Mouse (Mus musculus) myocyte (in vitro differentiated cells): ENCODE data around the gene Dlg4. TPM values are rescaled to one million over a fixed set of nuclear protein-coding genes. Genes with fewer than 3 reads are reported as not detected.

Source experiments
- H3K27me3 ChIP-seq: one replicate; pipeline ENCODE4 v1.6.1; 2011; ENCODE audit not compliant: control insufficient read depth, insufficient read depth, insufficient read length
- H3K36me3 ChIP-seq: one replicate; pipeline ENCODE4 v1.6.1; 2011; ENCODE audit not compliant: control insufficient read depth, insufficient read depth
- H3K4me2 ChIP-seq: one replicate; pipeline ENCODE4 v1.6.1; 2011; ENCODE audit warnings: low read depth, control low read depth
- H3K4me3 ChIP-seq: one replicate; pipeline ENCODE4 v1.5.1; 2011; ENCODE audit warnings: mild to moderate bottlenecking, control low read depth, moderate library complexity
- H3K79me2 ChIP-seq: one replicate; pipeline ENCODE4 v1.6.1; 2011; ENCODE audit not compliant: control insufficient read depth, insufficient read depth
- H3ac ChIP-seq: one replicate; pipeline ENCODE4 v1.6.1; 2011; ENCODE audit not compliant: control insufficient read depth, insufficient read length
- CEBPB ChIP-seq: IDR thresholded peaks from 2 replicates; pipeline ENCODE4 v1.6.1; 2011; ENCODE audit warnings: mild to moderate bottlenecking, moderate library complexity; ENCODE audit not compliant: poor library complexity, insufficient read depth, severe bottlenecking
- E2F4 ChIP-seq: IDR thresholded peaks from one replicate; pipeline ENCODE4 v1.6.1; 2011; ENCODE audit warnings: mild to moderate bottlenecking, control low read depth, moderate library complexity; ENCODE audit not compliant: insufficient read depth
- MAX ChIP-seq: IDR thresholded peaks from one replicate; pipeline ENCODE4 v1.6.1; 2011; ENCODE audit warnings: low read depth, mild to moderate bottlenecking, control low read depth
- MYOD1 ChIP-seq, 3 experiments: IDR thresholded peaks; one replicate each; pipeline ENCODE4 v1.6.1; 2011; ENCODE audit warnings: control low read depth in 2 of 3, low read depth in 2 of 3, mild to moderate bottlenecking in 2 of 3, moderate library complexity in 1 of 3; ENCODE audit not compliant: insufficient read length in 2 of 3, control insufficient read depth in 1 of 3
- MYOG ChIP-seq, 3 experiments: IDR thresholded peaks; one replicate each; pipeline ENCODE4 v1.6.1; 2011; ENCODE audit warnings: control low read depth in 2 of 3, low read depth in 2 of 3, mild to moderate bottlenecking in 2 of 3; ENCODE audit not compliant: insufficient read length in 2 of 3, control insufficient read depth in 1 of 3, insufficient read depth in 1 of 3
- POLR2A ChIP-seq: IDR thresholded peaks from one replicate; pipeline ENCODE4 v1.6.1; 2011; ENCODE audit warnings: low read depth, mild to moderate bottlenecking, control low read depth, moderate library complexity; ENCODE audit not compliant: insufficient read length
- POLR2AphosphoS2 ChIP-seq: IDR thresholded peaks from one replicate; pipeline ENCODE4 v1.6.1; 2011; ENCODE audit warnings: low read depth, control low read depth; ENCODE audit not compliant: insufficient read length
- REST ChIP-seq: IDR thresholded peaks from one replicate; pipeline ENCODE4 v1.6.1; 2011; ENCODE audit warnings: mild to moderate bottlenecking, control low read depth, moderate library complexity; ENCODE audit not compliant: insufficient read depth, insufficient read length
- SRF ChIP-seq: IDR thresholded peaks from one replicate; pipeline ENCODE4 v1.6.1; 2011; ENCODE audit warnings: low read depth; ENCODE audit not compliant: control insufficient read depth, insufficient read length
- TCF12 ChIP-seq: IDR thresholded peaks from one replicate; pipeline ENCODE4 v1.6.1; 2011; ENCODE audit warnings: mild to moderate bottlenecking, control low read depth; ENCODE audit not compliant: poor library complexity, insufficient read depth, severe bottlenecking
- TCF3 ChIP-seq: IDR thresholded peaks from one replicate; pipeline ENCODE4 v1.6.1; 2011; ENCODE audit warnings: low read depth, control low read depth; ENCODE audit not compliant: insufficient read length
- USF1 ChIP-seq: IDR thresholded peaks from one replicate; pipeline ENCODE4 v1.6.1; 2011; ENCODE audit warnings: low read depth, mild to moderate bottlenecking, control low read depth, moderate library complexity
- polyA plus RNA-seq: library from polyadenylated mRNA; unstranded; fragments of >200 nt; fragmentation: generic; extraction: Trizol; gene quantifications from one replicate; pipeline ENCODE4 v1.2.1, GENCODE M21; 2012; ENCODE audit warnings: missing spikeins

Gene Dlg4
- polyA plus RNA-seq, 1 experiment, result 26.8 TPM

DNA sequence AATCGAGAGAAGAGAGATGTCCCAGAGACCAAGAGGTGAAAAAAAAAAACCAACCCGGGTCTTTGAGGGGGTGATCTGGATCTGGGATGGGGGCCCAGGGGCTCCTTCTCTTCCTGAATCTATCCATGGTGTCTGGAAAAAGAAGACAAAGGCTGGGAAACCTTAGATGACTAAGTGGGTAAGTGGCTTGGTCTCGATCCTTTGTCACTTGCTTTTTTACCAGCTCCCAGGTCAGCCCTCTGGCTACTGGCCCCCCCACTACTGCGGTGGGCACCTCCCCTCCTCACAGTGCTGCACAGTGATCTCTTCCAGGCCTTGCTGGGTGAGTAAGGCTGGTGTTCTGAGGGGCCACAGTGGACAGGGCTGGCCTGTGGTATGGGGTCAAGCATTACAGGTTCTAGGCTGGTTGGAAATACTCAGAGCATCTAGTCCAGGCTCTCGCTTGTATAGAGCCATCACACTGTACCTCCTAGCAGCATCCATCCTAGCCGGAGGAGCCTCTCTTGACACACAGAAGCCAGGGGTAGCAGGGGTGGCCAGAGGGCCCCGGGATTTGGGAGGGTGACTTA lies 541 bp downstream of the Dlg4 start:
- peaks cover 6% of the 10 kb centered on the region for H3K36me3 ChIP-seq
- no peak for TF ChIP-seq REST
- H3K27me3 ChIP-seq, result no peaks in the 10 kb centered on the region
- H3K4me3 ChIP-seq, result peak overlapping the region; percentile 43
- peaks cover 26% of the 10 kb centered on the region for H3K79me2 ChIP-seq
- peak overlapping the region; percentile 81 for H3K4me2 ChIP-seq
- no peak overlapping the region for H3ac ChIP-seq

DNA sequence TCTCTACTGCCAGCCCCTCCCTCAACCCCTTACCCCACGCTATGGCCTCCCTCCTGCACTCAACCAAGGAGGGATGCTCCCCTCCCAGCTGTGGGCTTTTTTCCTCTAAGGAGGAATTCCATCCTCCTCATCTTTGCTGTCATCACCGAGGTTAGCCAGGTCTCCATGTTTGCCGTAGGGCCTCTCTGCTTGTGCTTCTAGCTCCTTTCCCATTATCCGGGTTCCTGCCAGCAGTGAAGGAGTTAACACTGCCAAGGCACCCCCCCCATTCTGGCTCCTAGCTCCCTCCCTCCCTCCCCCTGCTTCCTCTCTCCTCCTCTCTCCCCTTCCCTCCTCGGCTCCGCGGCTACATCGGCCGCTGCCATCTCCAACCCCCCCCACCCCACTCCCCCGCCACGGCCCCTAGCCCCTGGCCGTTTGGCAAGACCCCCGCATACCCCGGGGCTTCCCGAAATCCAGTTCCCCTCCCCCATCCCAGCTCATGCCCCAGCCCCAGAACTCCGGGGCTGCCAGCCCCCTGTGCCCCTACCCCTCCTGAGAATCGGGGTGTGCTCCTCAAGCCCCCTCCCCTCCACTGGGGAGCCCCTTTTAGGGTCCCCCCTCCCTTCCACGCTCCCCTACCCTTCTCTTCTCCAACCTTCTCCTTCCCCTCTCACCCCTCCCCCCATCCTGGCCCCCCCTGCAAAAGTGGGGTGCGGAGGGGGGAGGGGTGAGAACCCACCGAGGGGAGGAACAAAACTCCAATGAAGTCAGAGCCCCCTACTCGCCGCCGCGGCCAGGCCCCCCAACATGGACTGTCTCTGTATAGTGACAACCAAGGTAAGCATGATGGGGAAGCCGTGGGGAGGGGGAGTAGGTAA lies 1.6 kb downstream of the Dlg4 start:
- Histone ChIP-seq H3K4me2 (peak overlapping the region; percentile 92), H3K4me3 (peak overlapping the region; percentile 43), H3K79me2 (peaks cover 29% of the 10 kb centered on the region), H3K36me3 (no peaks in the 10 kb centered on the region), H3ac (no peak overlapping the region), H3K27me3 (no peaks in the 10 kb centered on the region)
- no peak for TF ChIP-seq MYOG (IDR thresholded peaks at IDR 0.05; ENCODE audit: control insufficient read depth in 1 of 3, insufficient read depth in 1 of 3, insufficient read length in 2 of 3, low read depth in 2 of 3)
- TF ChIP-seq POLR2A, result no peak
- TF ChIP-seq USF1, result no peak
- TF ChIP-seq TCF12, result no peak
- TF ChIP-seq E2F4, result no peak
- no peak for TF ChIP-seq MAX

DNA sequence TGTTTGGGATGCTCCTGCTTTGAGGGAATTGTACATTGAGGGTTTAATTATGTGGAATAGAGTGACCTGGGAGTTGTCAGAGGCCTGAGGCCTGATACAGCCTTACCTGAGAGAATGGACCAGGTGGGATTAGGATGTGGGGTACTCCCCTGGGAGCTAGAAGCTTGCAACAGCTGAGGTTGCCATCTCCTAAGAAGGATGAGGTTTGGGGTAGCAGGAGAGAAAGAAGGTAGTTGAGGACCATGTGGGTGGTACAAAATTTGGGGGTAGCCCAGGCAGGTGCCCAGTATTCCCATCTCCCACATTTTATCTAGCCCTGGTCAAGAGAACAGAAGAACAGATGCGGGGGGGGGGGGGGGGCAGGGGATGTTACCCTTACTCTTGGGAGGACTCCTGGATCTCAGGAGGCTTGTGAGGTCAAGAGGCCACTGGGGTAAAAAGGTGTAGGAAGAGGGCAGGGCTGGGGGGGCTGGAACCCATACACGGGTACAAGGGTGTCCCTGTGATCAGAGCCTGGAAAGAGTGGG lies 2.8 kb downstream of the Dlg4 start:
- TF ChIP-seq MYOD1 (IDR thresholded peaks at IDR 0.05; ENCODE audit: control insufficient read depth in 1 of 3, insufficient read length in 2 of 3, low read depth in 2 of 3) (no peak), MYOG (IDR thresholded peaks at IDR 0.05; ENCODE audit: control insufficient read depth in 1 of 3, insufficient read depth in 1 of 3, insufficient read length in 2 of 3, low read depth in 2 of 3) (no peak), POLR2AphosphoS2 (no peak), E2F4 (no peak), TCF12 (no peak), MAX (no peak), CEBPB (no peak), TCF3 (no peak), USF1 (no peak), SRF (no peak), POLR2A (no peak), REST (no peak)
- Histone ChIP-seq H3K4me3 (peak overlapping the region; percentile 43), H3K27me3 (no peaks in the 10 kb centered on the region), H3K4me2 (peak overlapping the region; percentile 92), H3K36me3 (no peaks in the 10 kb centered on the region), H3K79me2 (peaks cover 32% of the 10 kb centered on the region), H3ac (no peak overlapping the region)

DNA sequence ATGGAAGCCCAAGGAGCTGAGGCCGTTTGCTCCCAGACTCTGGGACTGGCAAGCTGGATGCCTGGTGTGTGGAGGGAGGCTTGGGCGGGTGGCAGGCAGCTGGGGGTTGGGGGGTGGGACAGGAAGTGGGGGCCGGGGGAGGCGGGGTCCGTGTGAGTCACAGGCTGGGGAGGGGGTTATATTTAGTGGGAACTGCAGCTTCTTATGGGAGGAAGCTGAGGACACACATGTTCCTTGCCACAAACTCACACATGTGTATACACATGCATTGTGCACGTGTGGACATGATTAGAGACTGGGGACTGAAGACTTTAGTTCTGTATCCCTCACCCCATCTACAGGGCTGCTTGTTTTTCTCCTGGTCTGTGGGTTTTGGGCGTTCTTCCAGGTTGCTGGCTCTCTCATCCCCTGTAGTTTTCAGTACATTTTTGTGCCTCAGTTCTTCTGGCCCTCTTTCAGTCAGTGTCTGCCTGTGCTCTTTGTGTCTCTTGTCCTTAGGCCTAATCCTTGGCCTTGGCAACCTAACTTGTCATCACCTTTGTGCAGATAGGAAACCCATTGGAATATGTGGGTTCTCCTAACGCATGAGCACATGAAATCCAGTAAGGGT lies 3.4 kb downstream of the Dlg4 start:
- Histone ChIP-seq H3K79me2 (peaks cover 35% of the 10 kb centered on the region), H3K4me3 (peak overlapping the region; percentile 43), H3ac (no peak overlapping the region), H3K36me3 (no peaks in the 10 kb centered on the region), H3K4me2 (peak overlapping the region; percentile 92), H3K27me3 (no peaks in the 10 kb centered on the region)
- TF ChIP-seq MYOG (IDR thresholded peaks at IDR 0.05; ENCODE audit: control insufficient read depth in 1 of 3, insufficient read depth in 1 of 3, insufficient read length in 2 of 3, low read depth in 2 of 3), result no peak
- peak; percentile 49 for TF ChIP-seq POLR2AphosphoS2
- TF ChIP-seq POLR2A, result peak; percentile 36
- no peak for TF ChIP-seq MAX

DNA sequence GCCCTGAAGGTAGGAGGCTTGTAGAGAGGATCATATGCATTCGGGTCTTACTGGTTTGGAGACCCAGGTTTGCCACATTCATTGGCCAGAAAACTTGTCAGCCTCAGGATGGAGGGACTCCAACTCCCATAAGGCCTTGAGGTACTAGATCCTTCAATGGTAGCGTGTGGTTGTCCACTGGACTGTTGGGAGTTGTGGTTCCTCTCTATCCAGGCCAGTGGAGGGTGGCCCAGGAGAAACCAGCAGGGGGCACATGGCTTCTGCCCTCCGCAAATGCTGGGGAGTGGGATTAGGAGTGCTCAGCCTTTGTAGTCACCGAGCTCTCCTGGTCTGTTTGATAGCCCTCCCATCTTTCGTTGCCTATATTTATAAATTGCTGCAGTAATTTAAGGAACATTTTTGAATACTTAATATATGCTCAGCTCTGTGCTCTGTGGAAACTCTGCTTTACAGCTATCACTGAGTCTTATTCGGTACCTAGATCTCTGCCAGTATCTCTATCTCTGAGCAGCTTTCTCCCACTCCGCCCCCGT lies 4.1 kb downstream of the Dlg4 start:
- Histone ChIP-seq H3K36me3 (no peaks in the 10 kb centered on the region), H3K27me3 (no peaks in the 10 kb centered on the region), H3K4me2 (peak overlapping the region; percentile 92), H3ac (no peak overlapping the region), H3K4me3 (peak overlapping the region; percentile 43), H3K79me2 (peaks cover 35% of the 10 kb centered on the region)
- TF ChIP-seq E2F4, result no peak
- TF ChIP-seq MYOD1 (IDR thresholded peaks at IDR 0.05; ENCODE audit: control insufficient read depth in 1 of 3, insufficient read length in 2 of 3, low read depth in 2 of 3), result no peak
- no peak for TF ChIP-seq TCF3
- no peak for TF ChIP-seq MAX
- no peak for TF ChIP-seq CEBPB
- no peak for TF ChIP-seq TCF12
- no peak for TF ChIP-seq POLR2AphosphoS2
- TF ChIP-seq MYOG (IDR thresholded peaks at IDR 0.05; ENCODE audit: control insufficient read depth in 1 of 3, insufficient read depth in 1 of 3, insufficient read length in 2 of 3, low read depth in 2 of 3), result no peak
- no peak for TF ChIP-seq REST
- TF ChIP-seq SRF, result no peak
- no peak for TF ChIP-seq USF1
